Mouse (Mus musculus) cerebral cortex, adult 2 months (tissue): Measurements from ENCODE around the gene Tubg1.

Source experiments
- WGBS: fragments of 180-500 bp; shearing (Covaris S2); methylation state at CpG from one replicate; pipeline ENCODE4 v1.1.7; 2018; 5-methylcytosine and 5-hydroxymethylcytosine counted together

Gene Tubg1

GRCm38 (mm10) chr11:101098231-101098630 is 21.5 kb upstream of the Tubg1 start:
- 92% methylated on average over 8 of the region's 8 CpGs for WGBS

- WGBS = 90% methylated on average over 5 of the region's 5 CpGs
These were observed 16.7 kb upstream of the Tubg1 start for GRCm38 (mm10) chr11:101103011-101103410.

- WGBS = 52% methylated on average over 4 of the region's 4 CpGs
These were observed 10.4 kb upstream of the Tubg1 start for GRCm38 (mm10) chr11:101109351-101109750.

DNA sequence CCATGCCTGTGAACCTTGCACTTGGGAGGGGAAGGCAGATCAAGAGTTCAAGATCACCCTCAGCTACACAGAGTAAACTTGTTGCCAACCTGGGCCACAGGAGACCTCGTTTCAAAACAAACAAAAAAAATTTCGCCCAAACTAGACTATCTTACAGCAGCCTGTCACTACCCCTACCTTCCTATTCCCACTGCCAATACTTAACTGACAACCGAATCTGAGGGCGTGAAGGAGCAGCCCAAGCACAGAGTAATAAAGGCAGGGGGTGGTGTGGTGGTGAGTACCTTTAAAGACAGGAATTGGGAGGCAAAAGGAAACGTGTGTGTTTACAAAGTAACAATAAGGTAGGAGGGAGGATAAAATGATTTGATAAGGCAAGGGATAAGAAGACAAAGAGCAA is 9.0 kb upstream of the Tubg1 start:
- 53% methylated on average over 5 of the region's 5 CpGs for WGBS

GRCm38 (mm10) chr11:101111178-101111577 is 8.6 kb upstream of the Tubg1 start:
- WGBS = 78% methylated on average over 4 of the region's 4 CpGs

DNA sequence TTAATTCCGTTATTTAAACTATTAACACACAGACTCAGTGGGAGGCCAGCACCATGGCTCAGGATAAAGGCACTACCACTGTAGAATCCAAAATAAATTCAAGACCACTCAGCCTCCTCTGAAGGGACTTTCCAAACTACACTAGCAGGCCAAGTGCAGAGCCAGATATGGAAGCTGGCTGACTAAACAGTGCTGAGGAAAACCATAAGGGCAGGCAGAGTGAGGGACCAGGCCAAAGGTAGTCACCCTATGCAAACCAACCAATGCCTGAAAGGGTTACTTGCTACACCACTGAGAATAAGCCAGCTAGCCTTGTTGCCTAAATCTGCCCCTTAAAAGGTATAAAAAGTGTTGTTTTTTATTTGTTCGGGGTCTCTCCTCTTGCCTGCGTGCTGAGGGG is 7.6 kb upstream of the Tubg1 start:
- WGBS = 83% methylated on average over 3 of the region's 3 CpGs

GRCm38 (mm10) chr11:101115564-101115963 is 4.2 kb upstream of the Tubg1 start:
- WGBS = 38% methylated on average over 2 of the region's 2 CpGs

DNA sequence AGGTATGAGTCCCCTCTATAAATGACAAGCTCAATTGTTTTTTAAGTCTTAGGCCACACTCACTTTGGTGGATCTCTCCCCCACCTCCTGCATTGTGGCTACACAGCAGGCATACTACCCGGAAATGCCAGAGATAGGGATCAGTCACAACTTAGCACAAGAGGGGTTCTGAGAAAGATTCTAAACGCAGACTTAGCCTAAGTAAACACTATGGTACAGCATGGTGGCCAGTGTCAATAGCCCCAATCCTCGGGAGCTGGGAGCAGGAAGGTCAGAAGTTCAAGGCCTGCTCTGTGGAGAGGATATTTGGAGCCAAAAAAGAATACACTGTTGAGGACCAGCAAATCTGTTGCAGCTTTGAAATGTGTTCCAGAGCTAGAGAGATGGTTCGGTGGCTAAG is 1.6 kb upstream of the Tubg1 start:
- WGBS = 34% methylated on average over 4 of the region's 4 CpGs

GRCm38 (mm10) chr11:101119131-101119760 is 492 bp upstream of the Tubg1 start:
- under 1% methylated on average over 38 of the region's 39 CpGs for WGBS

DNA sequence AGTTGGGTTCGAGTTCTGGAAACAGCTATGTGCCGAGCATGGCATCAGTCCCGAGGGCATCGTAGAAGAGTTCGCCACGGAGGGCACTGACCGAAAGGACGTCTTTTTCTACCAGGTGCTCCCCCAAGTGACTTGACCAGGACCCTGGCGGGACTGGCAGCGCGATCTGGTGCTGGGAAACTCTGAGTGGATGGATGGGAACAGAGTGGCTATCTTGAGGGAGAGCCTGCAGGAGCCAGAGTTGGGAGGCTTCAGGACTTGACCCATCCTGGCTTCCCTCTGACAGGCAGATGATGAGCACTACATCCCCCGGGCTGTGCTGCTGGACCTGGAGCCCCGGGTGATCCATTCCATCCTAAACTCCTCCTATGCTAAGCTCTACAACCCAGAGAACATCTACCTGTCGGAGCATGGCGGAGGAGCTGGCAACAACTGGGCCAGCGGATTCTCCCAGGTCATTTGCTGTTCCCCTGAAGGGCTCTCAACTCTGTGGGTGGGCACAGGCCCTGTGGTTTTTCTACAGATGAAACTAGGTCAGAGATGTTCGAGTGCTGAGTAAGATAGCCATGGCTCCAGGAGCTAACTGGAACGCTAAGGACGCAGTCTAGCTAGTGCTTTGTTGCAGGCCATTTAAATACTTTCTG is 929 bp downstream of the Tubg1 start:
- 18% methylated on average over 19 of the region's 19 CpGs for WGBS

DNA sequence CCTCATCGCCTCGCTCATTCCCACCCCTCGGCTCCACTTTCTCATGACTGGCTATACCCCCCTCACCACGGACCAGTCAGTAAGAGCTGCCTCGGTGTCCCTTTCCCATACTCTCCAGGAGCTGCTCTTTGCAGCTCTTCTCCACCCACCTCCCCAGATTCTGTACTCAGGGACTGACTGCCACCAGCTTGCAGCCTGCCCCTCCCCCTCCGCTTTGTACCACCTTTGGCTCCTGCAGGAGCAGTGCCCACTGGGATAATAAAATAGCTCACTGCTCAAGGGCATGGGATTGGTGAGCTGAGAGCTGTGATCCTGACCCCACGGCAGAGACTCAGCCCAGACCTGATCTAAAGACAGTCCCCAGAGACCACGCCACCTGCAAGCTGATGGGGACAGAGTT is 4.8 kb downstream of the Tubg1 start:
- 93% methylated on average over 8 of the region's 8 CpGs for WGBS

- WGBS = 96% methylated on average over 7 of the region's 9 CpGs
These were observed 5.3 kb downstream of the Tubg1 start for GRCm38 (mm10) chr11:101125008-101125407.

DNA sequence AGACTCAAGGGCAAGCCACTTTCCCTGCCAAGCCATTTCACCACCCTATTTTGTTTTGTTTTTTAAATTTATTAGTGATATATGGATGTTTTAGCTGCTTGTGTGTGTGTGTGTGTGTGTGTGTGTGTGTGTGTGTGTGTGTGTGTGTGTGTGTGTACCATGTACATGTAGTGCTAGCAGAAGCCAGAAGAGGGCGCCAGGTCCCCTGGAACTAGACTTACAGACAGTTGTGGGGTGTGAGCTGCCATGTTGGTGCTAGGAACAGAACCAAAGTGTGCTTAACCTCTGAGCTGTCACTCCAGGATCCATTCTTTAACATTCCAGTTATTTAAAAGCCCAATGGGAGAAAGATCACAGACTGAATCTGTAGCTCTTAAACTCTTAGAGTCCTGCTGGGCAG is 7.3 kb downstream of the Tubg1 start:
- 100% methylated on average over 1 of the region's 1 CpGs for WGBS

GRCm38 (mm10) chr11:101128996-101129577 is 9.3 kb downstream of the Tubg1 start:
- 77% methylated on average over 11 of the region's 11 CpGs for WGBS

- 42% methylated on average over 18 of the region's 18 CpGs for WGBS
These were observed 10.5 kb downstream of the Tubg1 start for GRCm38 (mm10) chr11:101130056-101130756.

DNA sequence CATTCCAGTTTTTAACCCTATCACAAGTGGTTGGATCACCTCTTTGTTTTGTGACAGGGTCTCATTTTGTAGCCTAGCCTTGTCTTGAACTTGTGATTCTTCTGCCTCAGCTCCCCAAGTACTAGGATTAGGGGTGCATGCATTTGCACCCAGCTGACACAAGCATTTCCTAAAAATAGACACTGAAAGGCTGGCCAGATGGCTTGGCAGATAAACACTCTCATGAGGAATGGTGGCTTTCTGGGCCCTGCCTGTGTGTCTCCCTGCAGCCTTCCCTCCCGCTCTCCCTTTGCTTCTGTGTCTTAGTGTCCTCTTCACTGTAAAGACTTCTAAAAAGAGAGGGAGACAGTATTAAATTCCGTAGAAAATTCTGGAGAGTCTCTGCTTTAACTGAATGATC is 11.4 kb downstream of the Tubg1 start:
- WGBS = 50% methylated on average over 2 of the region's 2 CpGs

DNA sequence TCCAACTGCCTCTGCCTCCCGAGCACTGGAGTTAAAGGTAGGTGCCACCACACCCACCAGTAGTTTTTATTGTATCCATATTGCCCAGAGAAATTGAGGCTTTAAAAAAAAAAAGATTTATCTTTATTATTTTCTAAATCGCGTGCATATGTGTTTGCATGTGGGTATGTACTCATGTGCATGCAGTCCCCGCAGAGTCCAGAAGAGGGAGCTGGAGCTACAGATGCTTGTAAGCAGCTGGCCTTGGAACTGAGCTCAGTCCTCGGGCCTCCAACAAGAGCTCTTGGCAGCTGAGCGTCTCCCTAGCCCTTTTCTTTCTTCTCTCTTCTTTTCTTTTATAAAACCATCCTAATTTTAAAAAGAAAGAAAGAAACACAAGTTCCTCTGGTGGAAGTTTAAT is 12.0 kb downstream of the Tubg1 start:
- WGBS = 84% methylated on average over 6 of the region's 6 CpGs

- 69% methylated on average over 12 of the region's 12 CpGs for WGBS
These were observed 13.3 kb downstream of the Tubg1 start for GRCm38 (mm10) chr11:101133037-101133436.

GRCm38 (mm10) chr11:101134217-101134865 is 14.6 kb downstream of the Tubg1 start:
- WGBS = 68% methylated on average over 13 of the region's 13 CpGs

GRCm38 (mm10) chr11:101137000-101137399 is 17.3 kb downstream of the Tubg1 start:
- WGBS = 79% methylated on average over 7 of the region's 7 CpGs

DNA sequence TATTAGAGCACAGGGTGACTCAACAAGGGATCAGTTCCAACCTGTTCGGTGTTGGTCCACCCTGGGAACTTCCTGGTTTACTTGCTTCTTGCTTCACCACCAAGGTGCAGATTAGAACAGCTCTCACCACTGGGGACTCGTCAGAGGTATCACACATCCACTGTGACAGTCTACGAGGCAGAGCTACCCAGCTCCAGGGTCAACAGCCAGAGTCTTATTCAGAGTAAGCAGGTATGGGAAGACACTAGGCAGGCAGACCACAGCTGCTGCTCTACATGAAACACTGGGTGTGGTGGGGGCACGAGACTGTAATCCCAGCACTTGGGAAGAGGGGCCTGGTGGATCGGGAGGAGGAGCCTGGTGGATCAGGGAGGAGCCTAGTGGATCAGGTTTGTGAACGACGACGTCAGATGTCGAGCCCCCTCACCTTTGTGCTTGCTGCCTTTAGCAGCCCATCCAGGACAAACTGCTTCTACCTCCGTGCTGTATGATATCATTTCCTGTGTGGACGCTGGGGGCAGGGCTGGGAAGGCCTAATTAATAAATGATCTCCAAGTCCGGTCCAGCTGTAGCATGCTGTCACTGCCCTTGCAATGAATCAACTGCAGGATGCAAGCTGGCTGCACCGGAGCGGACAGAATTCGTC is 18.9 kb downstream of the Tubg1 start:
- WGBS = 34% methylated on average over 15 of the region's 15 CpGs
